Mouse (Mus musculus) liver, embryonic 16.5 days (tissue): ENCODE measurements around the gene Cd7. TPM values are rescaled to one million over a fixed set of nuclear protein-coding genes. Genes with fewer than 3 reads are reported as not detected.
"Not testable (repeated sequence)": the region's sequence is repeated elsewhere in the genome, so short reads cannot be mapped to it uniquely, and the experiment has no call there.

Experiments used
- ATAC-seq: fragments of 200-750 bp; cut with Nextera tagmentation; 2 replicates; pipeline ENCODE4 v1.8.0; 2017; ENCODE audit warnings: low read depth, mild to moderate bottlenecking, moderate number of reproducible peaks, moderate library complexity
- H3K27ac ChIP-seq: fragments of 300-500 bp; sonication (generic); 2 replicates; pipeline ENCODE4 v1.5.1; 2014; ENCODE audit warnings: mild to moderate bottlenecking, low read length
- H3K27me3 ChIP-seq: fragments of 300-500 bp; sonication (generic); 2 replicates; pipeline ENCODE4 v1.6.1; 2014; ENCODE audit warnings: low read depth, low read length, mixed read lengths; ENCODE audit not compliant: control insufficient read depth, insufficient read depth
- H3K36me3 ChIP-seq: fragments of 300-500 bp; sonication (generic); 2 replicates; pipeline ENCODE4 v1.6.1; 2014; ENCODE audit warnings: mild to moderate bottlenecking; ENCODE audit not compliant: control insufficient read depth, insufficient read depth
- H3K4me1 ChIP-seq: fragments of 300-500 bp; sonication (generic); 2 replicates; pipeline ENCODE4 v1.6.1; 2014; ENCODE audit warnings: low read depth, low read length, mixed read lengths; ENCODE audit not compliant: control insufficient read depth
- H3K4me2 ChIP-seq: fragments of 300-500 bp; sonication (generic); 2 replicates; pipeline ENCODE4 v1.6.1; 2014; ENCODE audit warnings: low read depth, low read length, mixed read lengths
- H3K4me3 ChIP-seq: fragments of 300-500 bp; sonication (generic); 2 replicates; pipeline ENCODE4 v1.5.1; 2014; ENCODE audit warnings: low read depth, mild to moderate bottlenecking, low read length
- H3K9ac ChIP-seq: fragments of 300-500 bp; sonication (generic); 2 replicates; pipeline ENCODE4 v1.6.1; 2014; ENCODE audit warnings: low read depth, low read length
- H3K9me3 ChIP-seq: fragments of 300-500 bp; sonication (generic); replicated peaks from 2 replicates; pipeline ENCODE4 v1.6.1; 2016; ENCODE audit warnings: low read length; ENCODE audit not compliant: control insufficient read depth
- WGBS: fragments of 180-500 bp; shearing (Covaris S2); extraction: QIAGEN DNeasy Blood & Tissue Kit; methylation state at CpG from one replicate; pipeline ENCODE4 v1.1.7; 2014; ENCODE audit not compliant: insufficient replicate concordance; 5-methylcytosine and 5-hydroxymethylcytosine counted together
- polyA plus RNA-seq: library from polyadenylated mRNA; unstranded; fragments of >200 nt; fragmentation: Nextera tagmentation; extraction: Ambion mirVana; gene quantifications from 2 replicates; pipeline ENCODE4 v1.2.1, GENCODE M21; 2015

Cd7 gene
- polyA plus RNA-seq, 1 experiment from 2014 or later = 1.3 TPM

- not testable (repeated sequence) for H3K4me2 ChIP-seq, H3K9ac ChIP-seq, H3K36me3 ChIP-seq, H3K27me3 ChIP-seq, H3K9me3 ChIP-seq, H3K4me3 ChIP-seq, H3K4me1 ChIP-seq, H3K27ac ChIP-seq, ATAC-seq
- WGBS = 77% methylated on average over 12 of the region's 16 CpGs
These were observed 30.4 kb upstream of the Cd7 start for GRCm38 (mm10) chr11:121069662-121070061.

GRCm38 (mm10) chr11:121067895-121068294 lies 28.7 kb upstream of the Cd7 start:
- Histone ChIP-seq H3K4me3 (no peak overlapping the region), H3K27me3 (no peaks in the 10 kb centered on the region), H3K4me1 (no peaks in the 10 kb centered on the region), H3K9me3 (no peaks in the 10 kb centered on the region), H3K9ac (no peak overlapping the region), H3K4me2 (no peak overlapping the region), H3K27ac (no peak overlapping the region), H3K36me3 (no peaks in the 10 kb centered on the region)
- ATAC-seq = no peak
- 86% methylated on average over 2 of the region's 2 CpGs for WGBS

- no peak overlapping the region for H3K4me3 ChIP-seq
- 64% methylated on average over 3 of the region's 3 CpGs for WGBS
- ATAC-seq = peak; percentile 27; the same call in 1 of the 2 replicates
- H3K9me3 ChIP-seq = no peaks in the 10 kb centered on the region
- H3K9ac ChIP-seq = no peak overlapping the region
- no peaks in the 10 kb centered on the region for H3K4me1 ChIP-seq
- H3K27ac ChIP-seq = no peak overlapping the region
- H3K27me3 ChIP-seq = no peaks in the 10 kb centered on the region
- no peak overlapping the region for H3K4me2 ChIP-seq
- no peaks in the 10 kb centered on the region for H3K36me3 ChIP-seq
These were observed 25.0 kb upstream of the Cd7 start for GRCm38 (mm10) chr11:121064197-121064596.

GRCm38 (mm10) chr11:121063379-121063778 lies 24.2 kb upstream of the Cd7 start, which contains the start of gene Sectm1b:
TSS of gene Sectm1b (minus strand) at chr11:121063569.
- no peak within 1 kb of the TSS for H3K4me3 ChIP-seq
- WGBS = 55% methylated on average over 5 of the region's 5 CpGs
- H3K4me2 ChIP-seq = no peak within 1 kb of the TSS
- no peak within 1 kb of the TSS for H3K9ac ChIP-seq
- H3K4me1 ChIP-seq = no peaks in the 10 kb centered on the region
- no peaks in the 10 kb centered on the region for H3K27me3 ChIP-seq
- ATAC-seq = no peak
- H3K36me3 ChIP-seq = no peaks in the 10 kb centered on the region
- no peak within 1 kb of the TSS for H3K27ac ChIP-seq
- H3K9me3 ChIP-seq = no peaks in the 10 kb centered on the region

GRCm38 (mm10) chr11:121061615-121062014 lies 22.4 kb upstream of the Cd7 start:
- Histone ChIP-seq H3K9me3 (no peaks in the 10 kb centered on the region), H3K4me3 (no peak overlapping the region), H3K9ac (no peak overlapping the region), H3K4me1 (peaks cover 6% of the 10 kb centered on the region), H3K27me3 (no peaks in the 10 kb centered on the region), H3K4me2 (no peak overlapping the region), H3K27ac (no peak overlapping the region), H3K36me3 (no peaks in the 10 kb centered on the region)
- WGBS = 63% methylated on average over 8 of the region's 8 CpGs
- ATAC-seq = no peak

DNA sequence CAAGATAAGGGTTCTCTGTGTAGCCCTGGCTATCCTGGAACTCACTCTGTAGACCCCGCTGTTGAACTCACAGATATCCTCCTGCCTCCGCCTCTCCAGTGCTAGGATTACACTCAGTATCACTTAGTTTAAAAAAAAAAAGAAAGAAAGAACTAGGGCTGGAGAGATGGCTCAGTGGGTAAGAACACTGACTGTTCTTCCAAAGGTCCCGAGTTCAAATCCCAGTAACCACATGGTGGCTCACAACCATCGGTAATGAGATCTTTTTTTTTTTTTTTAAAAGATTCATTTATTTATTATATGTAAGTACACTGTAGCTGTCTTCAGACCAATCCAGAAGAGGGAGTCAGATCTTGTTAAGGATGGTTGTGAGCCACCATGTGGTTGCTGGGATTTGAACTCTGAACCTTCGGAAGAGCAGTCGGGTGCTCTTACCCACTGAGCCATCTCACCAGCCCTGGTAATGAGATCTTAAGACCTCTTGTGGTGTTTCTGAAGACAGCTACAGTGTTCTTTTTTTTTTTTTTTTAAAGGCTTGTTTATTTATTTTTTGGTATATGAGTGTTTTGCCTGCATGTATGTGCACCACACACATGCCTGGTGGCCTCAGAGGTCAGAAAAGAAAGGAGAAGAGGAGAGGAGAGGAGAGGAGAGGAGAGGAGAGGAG lies 21.3 kb upstream of the Cd7 start:
- not testable (repeated sequence) for H3K4me3 ChIP-seq, H3K9ac ChIP-seq, H3K4me2 ChIP-seq, ATAC-seq, H3K36me3 ChIP-seq, H3K27me3 ChIP-seq, H3K9me3 ChIP-seq, H3K4me1 ChIP-seq, H3K27ac ChIP-seq
- 74% methylated on average over 6 of the region's 6 CpGs for WGBS

GRCm38 (mm10) chr11:121059471-121059870 lies 20.3 kb upstream of the Cd7 start:
- Histone ChIP-seq H3K27me3 (no peaks in the 10 kb centered on the region), H3K4me1 (peaks cover 7% of the 10 kb centered on the region), H3K36me3 (no peaks in the 10 kb centered on the region), H3K9ac (no peak overlapping the region), H3K27ac (no peak overlapping the region), H3K4me2 (no peak overlapping the region), H3K4me3 (no peak overlapping the region), H3K9me3 (no peaks in the 10 kb centered on the region)
- no peak for ATAC-seq
- 68% methylated on average over 4 of the region's 4 CpGs for WGBS

GRCm38 (mm10) chr11:121058956-121059355 lies 19.7 kb upstream of the Cd7 start:
- 55% methylated on average over 4 of the region's 4 CpGs for WGBS
- no peak overlapping the region for H3K4me3 ChIP-seq
- H3K9me3 ChIP-seq = no peaks in the 10 kb centered on the region
- peaks cover 7% of the 10 kb centered on the region for H3K4me1 ChIP-seq
- no peak overlapping the region for H3K9ac ChIP-seq
- no peaks in the 10 kb centered on the region for H3K27me3 ChIP-seq
- no peak for ATAC-seq
- H3K27ac ChIP-seq = no peak overlapping the region
- H3K4me2 ChIP-seq = no peak overlapping the region
- H3K36me3 ChIP-seq = no peaks in the 10 kb centered on the region

GRCm38 (mm10) chr11:121058122-121058521 lies 18.9 kb upstream of the Cd7 start:
- WGBS = 48% methylated on average over 5 of the region's 5 CpGs
- peak; percentile 20; the same call in 1 of the 2 replicates for ATAC-seq
- Histone ChIP-seq H3K27ac (peak overlapping the region; percentile 2; the same call in 1 of the 2 replicates), H3K4me1 (peaks cover 7% of the 10 kb centered on the region), H3K4me3 (no peak overlapping the region), H3K36me3 (no peaks in the 10 kb centered on the region), H3K9me3 (no peaks in the 10 kb centered on the region), H3K9ac (no peak overlapping the region), H3K4me2 (no peak overlapping the region), H3K27me3 (no peaks in the 10 kb centered on the region)
